Comparison of ENCODE assay signal across 8 mouse cellular contexts in the genomic region with DNA sequence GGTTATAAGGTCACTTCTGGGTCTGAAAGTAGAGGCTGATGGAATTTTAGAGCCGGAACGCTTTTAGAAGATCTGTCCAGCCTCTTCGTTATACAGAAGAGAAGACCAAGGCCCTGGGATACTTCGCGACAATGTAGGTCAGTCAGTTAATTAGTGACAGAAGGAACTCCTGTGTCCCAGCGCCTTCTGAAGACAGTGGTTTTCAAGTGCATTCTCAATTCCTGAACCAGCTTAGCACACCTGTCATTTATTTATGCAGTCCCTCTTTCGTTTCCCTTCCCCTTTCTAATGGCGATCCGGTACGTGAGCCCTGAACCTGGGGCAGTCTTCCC.
DNase-seq lines count a peak whose midpoint lies in the region; ATAC-seq and TF ChIP-seq lines count a peak whose summit lies in the region.

No protein-coding gene starts in this region.

- DNase-seq in lung, postnatal 0 days (ENCODE audit: low spot score): peak; percentile 65
- DNase-seq in lung, postnatal 4 days: no peak
- no peak for DNase-seq in urinary bladder, postnatal 14 days (ENCODE audit: low spot score)
- no peak for DNase-seq in yolk sac, embryonic 10.5 days (ENCODE audit: low spot score)
- no peak for DNase-seq in right cerebral cortex, postnatal 4 days

- TF ChIP-seq EP300 in lung, postnatal 0 days (IDR thresholded peaks at IDR 0.05): no peak

- WGBS in lung, postnatal 0 days: 19% methylated on average over 10 of the region's 10 CpGs
- WGBS in limb, embryonic 12.5 days: 20% methylated on average over 10 of the region's 10 CpGs
- WGBS in small intestine, adult 2 months: 6% methylated on average over 10 of the region's 10 CpGs

- ATAC-seq in lung, postnatal 0 days: no peak
- ATAC-seq in limb, embryonic 12.5 days (ENCODE audit: insufficient number of reproducible peaks, insufficient read depth, low FRiP score, low TSS enrichment, low read depth): no peak

- TF ChIP-seq POLR2A in embryonic fibroblast, embryonic 13.5 days (IDR thresholded peaks at IDR 0.05; ENCODE audit: low read depth, low read length): no peak
- no peak for TF ChIP-seq POLR2A in small intestine, adult 2 months (IDR thresholded peaks at IDR 0.05; ENCODE audit: low read depth, low read length)

- no peaks in the 10 kb centered on the region for H3K36me3 ChIP-seq in lung, postnatal 0 days (ENCODE audit: insufficient read depth, low read length)
- H3K36me3 ChIP-seq in limb, embryonic 12.5 days: no peaks in the 10 kb centered on the region
- H3K36me3 ChIP-seq in small intestine, adult 2 months (ENCODE audit: control insufficient read depth, insufficient read depth, low read length): no peaks in the 10 kb centered on the region

- H3K9ac ChIP-seq in lung, postnatal 0 days (replicated peaks; ENCODE audit: low read depth): peak overlapping the region; percentile 76
- peak overlapping the region; percentile 87 for H3K9ac ChIP-seq in limb, embryonic 12.5 days (replicated peaks)

- H3K27me3 ChIP-seq in lung, postnatal 0 days (replicated peaks; ENCODE audit: insufficient read depth, low read length): no peaks in the 10 kb centered on the region
- no peaks in the 10 kb centered on the region for H3K27me3 ChIP-seq in limb, embryonic 12.5 days
- no peaks in the 10 kb centered on the region for H3K27me3 ChIP-seq in small intestine, adult 2 months (ENCODE audit: control insufficient read depth, insufficient read depth, low read length)

- peak overlapping the region; percentile 90 for H3K27ac ChIP-seq in lung, postnatal 0 days (ENCODE audit: low read length)
- H3K27ac ChIP-seq in embryonic fibroblast, embryonic 13.5 days (ENCODE audit: insufficient read depth, low read length): peak overlapping the region; percentile 50
- H3K27ac ChIP-seq in limb, embryonic 12.5 days: no peak overlapping the region
- H3K27ac ChIP-seq in small intestine, adult 2 months (ENCODE audit: insufficient read depth, low read depth, low read length): peak overlapping the region; percentile 82

- no peaks in the 10 kb centered on the region for H3K9me3 ChIP-seq in lung, postnatal 0 days (ENCODE audit: low read length)
- H3K9me3 ChIP-seq in limb, embryonic 12.5 days: no peaks in the 10 kb centered on the region

- no peaks in the 10 kb centered on the region for H3K4me1 ChIP-seq in lung, postnatal 0 days (ENCODE audit: insufficient read depth, low read depth, low read length)
- no peaks in the 10 kb centered on the region for H3K4me1 ChIP-seq in embryonic fibroblast, embryonic 13.5 days (ENCODE audit: control insufficient read depth, insufficient read depth, low read length)
- peaks cover 9% of the 10 kb centered on the region for H3K4me1 ChIP-seq in limb, embryonic 12.5 days (replicated peaks)
- no peaks in the 10 kb centered on the region; the same call in 1 of the 2 replicates for H3K4me1 ChIP-seq in small intestine, adult 2 months (ENCODE audit: control insufficient read depth, insufficient read depth, insufficient read length, low read length)

- peak overlapping the region; percentile 99 for H3K4me2 ChIP-seq in lung, postnatal 0 days (replicated peaks; ENCODE audit: low read depth, low read length)
- H3K4me2 ChIP-seq in limb, embryonic 12.5 days: peak overlapping the region; percentile 97

- TF ChIP-seq CTCF in lung, postnatal 0 days (IDR thresholded peaks at IDR 0.05): no peak
- TF ChIP-seq CTCF in embryonic fibroblast, embryonic 13.5 days (IDR thresholded peaks at IDR 0.05; ENCODE audit: borderline replicate concordance, insufficient read depth, low read length): no peak
- TF ChIP-seq CTCF in small intestine, adult 2 months (IDR thresholded peaks at IDR 0.05; ENCODE audit: extremely low read depth, insufficient read length, insufficient replicate concordance, low read depth, low read length): no peak

- H3K4me3 ChIP-seq in lung, postnatal 0 days (ENCODE audit: low read depth, low read length): peak overlapping the region; percentile 81
- peak overlapping the region; percentile 57 for H3K4me3 ChIP-seq in embryonic fibroblast, embryonic 13.5 days (ENCODE audit: insufficient read depth, low read length)
- peak overlapping the region; percentile 89 for H3K4me3 ChIP-seq in limb, embryonic 12.5 days (replicated peaks)
- H3K4me3 ChIP-seq in small intestine, adult 2 months (ENCODE audit: low read depth, low read length): peak overlapping the region; percentile 75
